9 mouse cellular contexts compared by ENCODE assay signal in genomic region chr10:25200691-25201090, GRCm38 (mm10).
A peak's percentile ranks its signal among the peaks of the same experiment; 100 is the strongest.
DNase-seq lines count a peak whose midpoint lies in the region; ATAC-seq and TF ChIP-seq lines count a peak whose summit lies in the region.
"Had no signal": no experiment of that assay in that cellular context is flagged by ENCODE, and none has a peak within 500 bp of the region (broad histone marks: within the 10 kb centered on the region; RNA-seq: fewer than 3 reads in every experiment).

No protein-coding gene starts in this region.

- H3K9me3 ChIP-seq in hindbrain, embryonic 12.5 days (replicated peaks), result no peaks in the 10 kb centered on the region
- H3K9me3 ChIP-seq in hindbrain, embryonic 11.5 days (ENCODE audit: control insufficient read depth, low read length), result no peaks in the 10 kb centered on the region
- no peaks in the 10 kb centered on the region for H3K9me3 ChIP-seq in liver, postnatal 0 days (ENCODE audit: low read length)
- H3K9me3 ChIP-seq: megakaryocyte, embryonic 14.5 days had no signal

- peaks cover 12% of the 10 kb centered on the region for H3K4me1 ChIP-seq in hindbrain, embryonic 12.5 days
- no peaks in the 10 kb centered on the region for H3K4me1 ChIP-seq in hindbrain, embryonic 11.5 days (replicated peaks; ENCODE audit: control insufficient read depth, insufficient read depth, low read length)
- H3K4me1 ChIP-seq in cortical plate, adult 2 months (ENCODE audit: control insufficient read depth, insufficient read depth, low read length), result peaks cover 3% of the 10 kb centered on the region
- H3K4me1 ChIP-seq in liver, postnatal 0 days (ENCODE audit: insufficient read depth), result peaks cover 5% of the 10 kb centered on the region; the same call in 1 of the 2 replicates

- H3K4me3 ChIP-seq in hindbrain, embryonic 12.5 days, result no peak overlapping the region
- no peak overlapping the region for H3K4me3 ChIP-seq in hindbrain, embryonic 11.5 days (ENCODE audit: low read depth, low read length)
- peak overlapping the region; percentile 77; the same call in 1 of the 2 replicates for H3K4me3 ChIP-seq in cortical plate, adult 2 months (ENCODE audit: insufficient read depth, low read length)
- H3K4me3 ChIP-seq in liver, postnatal 0 days (ENCODE audit: low read depth, low read length), result no peak overlapping the region

- no peak for ATAC-seq in hindbrain, embryonic 12.5 days (ENCODE audit: low FRiP score)
- no peak for ATAC-seq in hindbrain, embryonic 11.5 days (ENCODE audit: low FRiP score)
- ATAC-seq in liver, postnatal 0 days, result no peak

- no peak for TF ChIP-seq POLR2A in cortical plate, adult 2 months (IDR thresholded peaks at IDR 0.05; ENCODE audit: extremely low read depth, insufficient read depth, low read length)

- no peak for TF ChIP-seq CTCF in cortical plate, adult 2 months (IDR thresholded peaks at IDR 0.05; ENCODE audit: extremely low read depth, insufficient read depth, low read length)
- TF ChIP-seq CTCF in liver, postnatal 0 days (IDR thresholded peaks at IDR 0.05; ENCODE audit: low read depth), result no peak

- H3K27me3 ChIP-seq in hindbrain, embryonic 12.5 days, result peaks cover 9% of the 10 kb centered on the region; the same call in 1 of the 2 replicates
- no peaks in the 10 kb centered on the region for H3K27me3 ChIP-seq in hindbrain, embryonic 11.5 days (ENCODE audit: control insufficient read depth, insufficient read depth, low read length)
- H3K27me3 ChIP-seq in liver, postnatal 0 days (ENCODE audit: insufficient read depth, low read length), result no peaks in the 10 kb centered on the region

- H3K9ac ChIP-seq in hindbrain, embryonic 12.5 days, result no peak overlapping the region
- no peak overlapping the region for H3K9ac ChIP-seq in hindbrain, embryonic 11.5 days (ENCODE audit: low read depth, low read length)
- no peak overlapping the region for H3K9ac ChIP-seq in liver, postnatal 0 days (replicated peaks)

- DNase-seq in hindbrain, embryonic 11.5 days (ENCODE audit: low spot score), result no peak
- DNase-seq in CD4-positive, CD25-positive, alpha-beta regulatory T cell, adult 2 months (ENCODE audit: low read depth, low spot score), result peak; percentile 63
- no peak for DNase-seq in liver, postnatal 0 days
- no peak for DNase-seq in thymus, postnatal 14 days
- DNase-seq in embryo, embryonic 10.5 days (ENCODE audit: low spot score), result no peak
- no peak for DNase-seq in cerebellum, postnatal 14 days

- no peak overlapping the region for H3K27ac ChIP-seq in hindbrain, embryonic 12.5 days
- no peak overlapping the region for H3K27ac ChIP-seq in hindbrain, embryonic 11.5 days (ENCODE audit: low read depth, low read length)
- peak overlapping the region; percentile 58; the same call in 1 of the 2 replicates for H3K27ac ChIP-seq in cortical plate, adult 2 months (ENCODE audit: insufficient read depth, low read length)
- no peak overlapping the region for H3K27ac ChIP-seq in liver, postnatal 0 days (ENCODE audit: low read depth)

- H3K4me2 ChIP-seq in hindbrain, embryonic 12.5 days (replicated peaks), result peak overlapping the region; percentile 53; the same call in 1 of the 2 replicates
- H3K4me2 ChIP-seq in hindbrain, embryonic 11.5 days (replicated peaks; ENCODE audit: low read depth, low read length), result no peak overlapping the region
- peak overlapping the region; percentile 75; the same call in 1 of the 2 replicates for H3K4me2 ChIP-seq in liver, postnatal 0 days (ENCODE audit: low read depth, low read length)

- H3K36me3 ChIP-seq in hindbrain, embryonic 12.5 days, result no peaks in the 10 kb centered on the region
- H3K36me3 ChIP-seq in hindbrain, embryonic 11.5 days (ENCODE audit: control insufficient read depth, insufficient read depth, low read length), result no peaks in the 10 kb centered on the region
- H3K36me3 ChIP-seq in liver, postnatal 0 days (replicated peaks; ENCODE audit: insufficient read depth, low read length), result no peaks in the 10 kb centered on the region

- TF ChIP-seq EP300 in liver, postnatal 0 days (IDR thresholded peaks at IDR 0.05; ENCODE audit: low read depth), result no peak

- 87% methylated on average over 7 of the region's 7 CpGs for WGBS in hindbrain, embryonic 12.5 days
- 87% methylated on average over 7 of the region's 7 CpGs for WGBS in hindbrain, embryonic 11.5 days
- whole genome bisulfite sequencing in liver, postnatal 0 days (ENCODE audit: insufficient replicate concordance), result 69% methylated on average over 7 of the region's 7 CpGs
